Mouse (Mus musculus) neural tube, embryonic 14.5 days (tissue): ENCODE results near the gene Tnip2. TPM values are rescaled to one million over a fixed set of nuclear protein-coding genes. Genes with fewer than 3 reads are reported as not detected.

Experiments
- ATAC-seq: fragments of 200-750 bp; cut with Nextera tagmentation; 2 replicates; pipeline ENCODE4 v1.8.0; 2017; ENCODE audit warnings: low read depth, mild to moderate bottlenecking, moderate TSS enrichment, moderate library complexity
- H3K27ac ChIP-seq: fragments of 300-500 bp; sonication (generic); 2 replicates; pipeline ENCODE4 v1.5.1; 2014; ENCODE audit warnings: low read depth, mild to moderate bottlenecking, control low read depth, low read length, moderate library complexity, mixed read lengths
- H3K27me3 ChIP-seq: fragments of 300-500 bp; sonication (generic); 2 replicates; pipeline ENCODE4 v1.6.1; 2014; ENCODE audit warnings: low read length; ENCODE audit not compliant: control insufficient read depth, insufficient read depth
- H3K36me3 ChIP-seq: fragments of 300-500 bp; sonication (generic); 2 replicates; pipeline ENCODE4 v1.6.1; 2014; ENCODE audit warnings: low read length, mixed read lengths; ENCODE audit not compliant: control insufficient read depth, insufficient read depth
- H3K4me1 ChIP-seq: fragments of 300-500 bp; sonication (generic); 2 replicates; pipeline ENCODE4 v1.6.1; 2014; ENCODE audit warnings: low read length; ENCODE audit not compliant: control insufficient read depth, insufficient read depth
- H3K4me2 ChIP-seq: fragments of 300-500 bp; sonication (generic); 2 replicates; pipeline ENCODE4 v1.6.1; 2014; ENCODE audit warnings: mild to moderate bottlenecking, low read depth, low read length, control low read depth
- H3K4me3 ChIP-seq: fragments of 300-500 bp; sonication (generic); 2 replicates; pipeline ENCODE4 v1.5.1; 2014; ENCODE audit warnings: low read depth, low read length, control low read depth, mixed read lengths
- H3K9ac ChIP-seq: fragments of 300-500 bp; sonication (generic); replicated peaks from 2 replicates; pipeline ENCODE4 v1.6.1; 2014; ENCODE audit warnings: low read depth, mild to moderate bottlenecking, control low read depth, low read length, mixed read lengths
- H3K9me3 ChIP-seq: fragments of 300-500 bp; sonication (generic); 2 replicates; pipeline ENCODE4 v1.6.1; 2016; ENCODE audit warnings: low read length; ENCODE audit not compliant: control insufficient read depth
- WGBS: fragments of 180-500 bp; shearing (Covaris S2); extraction: QIAGEN DNeasy Blood & Tissue Kit; methylation state at CpG from one replicate; pipeline ENCODE4 v1.1.7; 2014; 5-methylcytosine and 5-hydroxymethylcytosine counted together
- polyA plus RNA-seq: library from polyadenylated mRNA; unstranded; fragments of >200 nt; fragmentation: Nextera tagmentation; extraction: Ambion mirVana; gene quantifications from 2 replicates; pipeline ENCODE4 v1.2.1, GENCODE M21; 2014

Gene Tnip2
- polyA plus RNA-seq, 1 experiment from 2014 or later, result 11.4 TPM

DNA sequence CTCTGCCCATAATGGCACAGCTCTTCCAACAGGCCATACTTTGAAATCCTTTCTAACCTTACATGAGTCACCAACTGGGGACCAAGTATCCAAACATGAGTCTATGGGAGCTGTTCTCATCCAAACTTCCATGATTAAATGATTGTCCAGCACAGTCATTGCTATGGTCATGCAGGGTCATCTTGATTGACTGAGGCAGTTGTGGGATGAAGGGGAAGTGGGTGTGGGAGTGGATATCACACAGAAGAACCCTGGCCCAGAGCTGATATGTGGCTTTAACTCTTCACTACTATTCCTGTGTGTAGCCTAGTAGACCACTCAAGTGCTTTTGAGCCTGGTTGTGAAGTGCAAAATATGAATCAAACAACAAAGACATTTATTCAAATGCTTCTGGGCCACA is 1.3 kb upstream of the Tnip2 start:
- H3K36me3 ChIP-seq, result no peaks in the 10 kb centered on the region
- H3K9ac ChIP-seq, result no peak overlapping the region
- no peaks in the 10 kb centered on the region for H3K9me3 ChIP-seq
- no peak overlapping the region for H3K4me3 ChIP-seq
- H3K27me3 ChIP-seq, result no peaks in the 10 kb centered on the region
- H3K4me2 ChIP-seq, result no peak overlapping the region
- peaks cover 4% of the 10 kb centered on the region; the same call in 1 of the 2 replicates for H3K4me1 ChIP-seq
- no peak for ATAC-seq
- H3K27ac ChIP-seq, result no peak overlapping the region

DNA sequence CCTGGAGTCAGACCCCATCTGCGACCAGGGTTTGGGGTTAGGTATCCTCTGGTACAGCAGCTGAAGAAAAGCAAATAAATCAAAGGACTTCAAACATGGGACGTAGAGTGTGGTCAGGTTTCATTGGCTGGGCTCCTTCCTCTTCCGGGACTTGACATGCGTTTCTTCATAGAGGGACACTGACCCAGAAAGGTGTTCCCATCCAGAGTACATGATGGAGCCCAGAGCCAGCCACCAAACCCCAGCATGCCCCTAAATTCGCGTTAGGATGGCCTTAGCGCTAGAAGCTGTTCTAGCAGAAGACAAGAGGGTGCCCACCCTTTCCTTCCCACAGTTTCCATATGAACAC is 401 bp upstream of the Tnip2 start:
- 32% methylated on average over 7 of the region's 7 CpGs for WGBS
- Histone ChIP-seq H3K27me3 (no peaks in the 10 kb centered on the region), H3K9me3 (no peaks in the 10 kb centered on the region), H3K36me3 (no peaks in the 10 kb centered on the region), H3K27ac (no peak overlapping the region), H3K4me3 (peak overlapping the region; percentile 48), H3K4me2 (peak overlapping the region; percentile 64), H3K4me1 (peaks cover 4% of the 10 kb centered on the region; the same call in 1 of the 2 replicates), H3K9ac (no peak overlapping the region)
- no peak for ATAC-seq

DNA sequence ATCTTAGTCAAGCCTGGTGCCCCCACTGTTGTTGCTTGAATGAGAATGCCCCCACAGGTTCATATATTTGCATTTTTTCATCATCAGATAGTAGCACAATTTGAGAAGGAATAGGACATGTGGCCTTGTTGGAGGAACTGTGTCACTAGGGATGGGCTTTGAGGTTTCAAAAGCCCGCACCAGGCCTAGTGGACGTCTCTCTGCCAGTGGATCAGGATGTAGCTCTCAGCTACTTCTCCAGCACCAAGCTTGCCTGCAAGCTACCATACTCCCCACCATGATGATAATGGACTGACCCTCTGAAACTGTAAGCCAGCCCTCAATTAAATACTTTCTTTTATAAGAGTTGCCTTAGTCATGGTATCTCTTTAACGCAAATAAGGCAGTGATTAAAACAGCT is 1.3 kb downstream of the Tnip2 start:
- H3K9me3 ChIP-seq, result no peaks in the 10 kb centered on the region
- no peaks in the 10 kb centered on the region for H3K36me3 ChIP-seq
- no peak for ATAC-seq
- no peak overlapping the region for H3K4me3 ChIP-seq
- 89% methylated on average over 3 of the region's 3 CpGs for WGBS
- no peaks in the 10 kb centered on the region for H3K27me3 ChIP-seq
- H3K9ac ChIP-seq, result no peak overlapping the region
- peaks cover 4% of the 10 kb centered on the region; the same call in 1 of the 2 replicates for H3K4me1 ChIP-seq
- H3K27ac ChIP-seq, result no peak overlapping the region
- no peak overlapping the region for H3K4me2 ChIP-seq

DNA sequence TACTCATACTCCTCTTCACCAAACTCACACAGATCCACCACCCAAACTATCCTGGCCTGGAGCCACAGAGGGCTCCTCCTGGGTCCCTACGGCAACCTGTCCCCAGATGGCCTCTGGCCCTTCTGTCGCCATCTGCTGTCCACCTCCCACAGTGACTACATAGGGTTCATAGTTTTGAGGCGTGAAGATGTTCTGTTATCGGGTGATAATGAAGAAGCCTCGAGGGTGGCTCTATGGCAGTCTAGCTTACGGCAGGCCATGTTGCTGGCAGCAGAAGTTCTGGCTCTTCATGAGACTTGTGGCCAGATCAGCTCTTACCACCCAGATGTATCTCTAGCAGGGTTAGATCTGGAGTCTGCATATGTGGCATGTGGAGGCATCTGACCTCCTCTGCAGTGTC is 11.0 kb downstream of the Tnip2 start:
- no peak overlapping the region for H3K27ac ChIP-seq
- ATAC-seq, result no peak
- WGBS, result 79% methylated on average over 6 of the region's 6 CpGs
- H3K4me2 ChIP-seq, result no peak overlapping the region
- no peaks in the 10 kb centered on the region for H3K9me3 ChIP-seq
- no peaks in the 10 kb centered on the region for H3K4me1 ChIP-seq
- H3K4me3 ChIP-seq, result no peak overlapping the region
- no peaks in the 10 kb centered on the region for H3K27me3 ChIP-seq
- no peaks in the 10 kb centered on the region for H3K36me3 ChIP-seq
- H3K9ac ChIP-seq, result no peak overlapping the region

DNA sequence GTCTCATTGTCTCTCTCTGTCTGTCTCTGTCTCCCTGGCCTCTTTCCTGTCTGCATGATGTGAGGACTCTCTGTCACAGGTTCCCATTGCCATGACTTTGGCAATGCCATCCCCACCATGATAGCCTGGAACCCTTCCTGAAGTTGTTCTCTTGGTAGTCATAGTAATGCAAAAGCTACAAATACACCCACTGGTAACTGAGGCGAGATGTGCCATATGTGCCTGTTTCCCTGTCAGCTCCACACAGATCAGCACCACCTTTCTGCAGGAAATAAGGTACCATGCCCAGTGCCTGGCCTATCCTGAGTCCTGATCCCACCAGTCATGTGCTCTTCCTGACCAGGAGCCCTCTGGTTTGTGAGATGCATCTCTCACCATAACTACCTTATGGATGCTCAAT is 11.4 kb downstream of the Tnip2 start:
- no peak overlapping the region for H3K4me3 ChIP-seq
- H3K9me3 ChIP-seq, result no peaks in the 10 kb centered on the region
- WGBS, result 87% methylated on average over 1 of the region's 1 CpGs
- H3K9ac ChIP-seq, result no peak overlapping the region
- no peak for ATAC-seq
- H3K27me3 ChIP-seq, result no peaks in the 10 kb centered on the region
- H3K36me3 ChIP-seq, result no peaks in the 10 kb centered on the region
- no peaks in the 10 kb centered on the region for H3K4me1 ChIP-seq
- H3K27ac ChIP-seq, result no peak overlapping the region
- H3K4me2 ChIP-seq, result no peak overlapping the region

DNA sequence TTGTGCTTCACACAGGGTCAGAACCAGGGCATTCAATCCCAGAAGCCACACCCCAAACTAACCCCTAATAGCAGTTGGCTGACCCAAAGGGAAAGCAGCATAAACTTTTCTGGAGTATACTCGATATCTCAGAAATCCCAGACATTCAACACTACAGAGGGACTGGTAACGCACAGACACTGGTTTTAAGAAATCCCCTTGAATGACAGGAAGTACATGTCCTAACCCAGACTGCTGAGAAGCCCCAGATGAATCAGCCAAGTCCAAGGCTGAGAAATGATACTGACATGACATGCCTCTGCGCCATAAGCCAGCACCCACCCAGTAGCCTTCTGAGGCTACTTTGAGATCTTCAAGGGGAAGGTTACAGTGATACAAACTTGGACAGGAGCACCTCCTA is 12.2 kb downstream of the Tnip2 start:
- Histone ChIP-seq H3K27ac (no peak overlapping the region), H3K9ac (no peak overlapping the region), H3K4me2 (no peak overlapping the region), H3K4me3 (no peak overlapping the region), H3K4me1 (no peaks in the 10 kb centered on the region), H3K9me3 (no peaks in the 10 kb centered on the region), H3K27me3 (no peaks in the 10 kb centered on the region), H3K36me3 (no peaks in the 10 kb centered on the region)
- ATAC-seq, result no peak
- 94% methylated on average over 3 of the region's 3 CpGs for WGBS

DNA sequence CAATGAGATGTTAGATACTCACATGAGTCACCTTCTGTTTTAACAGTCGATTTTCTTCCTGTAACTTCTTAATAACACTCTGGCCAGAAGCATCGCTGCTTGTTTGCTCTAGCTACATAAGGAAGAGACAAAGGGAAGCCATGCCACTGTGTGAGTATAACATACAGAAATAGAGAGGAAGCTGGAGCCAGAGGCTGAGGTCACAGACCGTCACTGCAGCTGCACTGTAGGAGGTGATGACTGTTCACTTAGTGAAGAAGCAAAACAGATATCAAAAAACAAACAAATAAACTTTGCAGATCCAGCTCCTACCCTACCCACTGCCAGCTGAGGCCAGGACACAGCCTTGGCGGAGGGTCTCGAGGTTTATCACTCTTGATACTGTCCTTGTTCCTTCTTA is 12.9 kb downstream of the Tnip2 start:
- no peak for ATAC-seq

DNA sequence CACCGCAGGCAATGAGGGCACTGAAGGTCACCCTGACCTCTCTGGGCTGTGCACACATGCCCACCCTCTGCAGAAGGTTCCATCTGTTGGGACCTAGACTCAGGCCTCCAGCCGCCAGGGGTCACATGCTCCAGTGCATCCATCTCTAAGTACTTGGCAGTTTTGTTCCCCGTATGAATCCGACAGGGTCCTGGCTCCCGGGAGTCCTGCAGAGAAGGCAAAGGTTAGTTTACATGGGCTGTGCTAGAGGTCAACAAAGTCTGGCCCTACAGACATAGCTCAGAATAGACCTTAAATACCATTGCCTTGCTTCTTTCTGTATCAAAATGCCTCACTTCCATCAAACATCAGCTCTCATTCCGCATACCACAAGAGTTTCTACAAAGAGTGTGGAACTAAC is 17.0 kb downstream of the Tnip2 start:
- no peak overlapping the region for H3K4me2 ChIP-seq
- H3K9me3 ChIP-seq, result no peaks in the 10 kb centered on the region
- WGBS, result 76% methylated on average over 6 of the region's 6 CpGs
- H3K27me3 ChIP-seq, result no peaks in the 10 kb centered on the region
- ATAC-seq, result 0 out of 2 replicates have a peak, but pooled peaks have one; percentile 11
- H3K4me3 ChIP-seq, result no peak overlapping the region
- H3K4me1 ChIP-seq, result no peaks in the 10 kb centered on the region
- H3K36me3 ChIP-seq, result no peaks in the 10 kb centered on the region
- H3K9ac ChIP-seq, result no peak overlapping the region
- no peak overlapping the region for H3K27ac ChIP-seq

More for the DNA sequence above, 12.9 kb downstream of the Tnip2 start:
- Histone ChIP-seq H3K4me2 (no peak overlapping the region), H3K4me3 (no peak overlapping the region), H3K4me1 (no peaks in the 10 kb centered on the region), H3K27ac (no peak overlapping the region), H3K27me3 (no peaks in the 10 kb centered on the region), H3K9me3 (no peaks in the 10 kb centered on the region), H3K36me3 (no peaks in the 10 kb centered on the region), H3K9ac (no peak overlapping the region)
- 82% methylated on average over 5 of the region's 5 CpGs for WGBS

DNA sequence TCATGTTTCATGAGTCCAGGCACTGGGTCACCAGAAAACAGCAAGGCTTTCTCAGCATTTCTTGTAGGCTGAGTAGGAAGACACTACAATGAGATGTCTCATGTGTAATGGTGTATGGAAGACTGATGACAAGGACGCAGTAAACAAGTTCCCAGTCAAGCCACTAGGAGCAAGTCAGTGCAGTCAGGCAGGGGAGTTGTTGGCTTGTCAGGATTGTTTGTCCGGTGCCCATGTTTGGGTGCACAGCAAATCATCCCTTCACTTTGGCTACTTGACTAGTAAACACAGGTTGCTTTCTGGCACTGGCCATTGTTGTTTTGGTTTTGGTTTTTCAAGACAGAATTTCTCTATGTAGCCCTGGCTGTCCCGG is 24.4 kb downstream of the Tnip2 start:
- Histone ChIP-seq H3K4me2 (no peak overlapping the region), H3K27ac (no peak overlapping the region), H3K9me3 (no peaks in the 10 kb centered on the region), H3K9ac (no peak overlapping the region), H3K4me3 (no peak overlapping the region), H3K4me1 (no peaks in the 10 kb centered on the region), H3K36me3 (peaks cover 9% of the 10 kb centered on the region), H3K27me3 (no peaks in the 10 kb centered on the region)
- WGBS, result 89% methylated on average over 3 of the region's 3 CpGs
- no peak for ATAC-seq
